Mouse (Mus musculus) spleen, adult 2 months (tissue): ENCODE data around the gene Lzts2.

Experiments used
- CTCF ChIP-seq: fragments of 200-500 bp; IDR thresholded peaks from 2 replicates; pipeline ENCODE4 v1.5.1; 2011; ENCODE audit warnings: mild to moderate bottlenecking, inconsistent platforms; ENCODE audit not compliant: insufficient read depth, insufficient read length, insufficient replicate concordance; ENCODE audit errors: extremely low read depth
- POLR2A ChIP-seq: fragments of 200-500 bp; IDR thresholded peaks from 2 replicates; pipeline ENCODE4 v1.6.1; 2011; ENCODE audit warnings: low read depth, low read length, inconsistent platforms

GRCm38 (mm10) chr19:45002301-45002700 lies 11.9 kb upstream of the Lzts2 start:
- no peak for TF ChIP-seq CTCF
- TF ChIP-seq POLR2A: no peak
